Mouse (Mus musculus) right cerebral cortex, postnatal 36 days (tissue): ENCODE results near the gene Gmps.

Experiments used
- DNase-seq, 2 experiments: peaks; one replicate each; pipeline ENCODE4 v3.0.0; 2022; ENCODE audit warnings: low spot score in 2 of 2, mixed read lengths in 1 of 2

Gmps gene

DNA sequence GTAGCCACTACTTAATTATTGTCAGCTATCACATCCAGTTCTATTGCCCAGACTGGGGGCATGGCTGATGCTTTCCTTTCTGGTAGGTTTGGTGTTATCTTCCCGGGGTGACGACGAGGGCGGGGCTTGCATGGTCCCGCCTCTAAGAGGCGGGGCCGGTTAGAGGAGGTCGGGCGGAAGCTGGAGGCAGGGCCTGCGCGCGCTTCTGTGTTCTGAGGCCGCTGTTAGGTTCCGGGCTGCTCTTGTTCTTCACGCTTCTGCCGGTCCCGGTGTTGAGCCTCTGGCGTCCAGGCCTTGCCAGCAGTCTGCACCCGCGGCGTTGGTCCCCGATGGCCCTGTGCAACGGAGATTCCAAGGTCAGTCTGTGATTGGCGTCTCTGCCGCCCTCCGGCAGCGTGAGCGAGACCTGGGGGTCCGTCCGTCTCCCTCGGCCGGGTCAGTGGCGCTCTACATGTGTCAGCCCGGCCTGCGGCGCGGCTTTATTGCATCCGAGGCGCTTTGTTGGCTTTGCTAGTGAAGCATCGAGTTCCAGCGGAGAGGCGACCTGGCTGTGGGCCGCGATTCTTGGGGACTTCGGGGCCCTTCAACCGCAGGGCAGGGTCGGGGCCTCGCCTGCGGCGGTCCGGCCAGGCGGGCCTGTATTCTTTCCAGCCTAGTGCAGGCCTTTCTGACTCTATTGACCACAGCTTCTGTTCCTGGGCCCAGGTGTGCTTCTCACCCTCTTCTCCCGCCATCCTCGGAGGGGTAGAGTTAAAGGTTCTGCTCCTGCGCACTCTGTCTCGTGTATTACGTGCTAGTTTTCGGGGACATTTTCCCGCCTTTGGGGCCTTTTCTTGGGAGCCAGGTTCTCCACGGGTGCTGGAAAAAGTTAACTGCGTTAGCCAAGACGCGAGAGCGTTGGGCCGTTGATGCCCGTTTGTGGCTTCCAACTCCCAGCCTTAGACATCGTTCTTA lies at the start of gene Gmps:
Gene Gmps, plus strand, starts transcription at position 152 of the 954 bp plus-strand sequence.
- peak; percentile 89 for DNase-seq

DNA sequence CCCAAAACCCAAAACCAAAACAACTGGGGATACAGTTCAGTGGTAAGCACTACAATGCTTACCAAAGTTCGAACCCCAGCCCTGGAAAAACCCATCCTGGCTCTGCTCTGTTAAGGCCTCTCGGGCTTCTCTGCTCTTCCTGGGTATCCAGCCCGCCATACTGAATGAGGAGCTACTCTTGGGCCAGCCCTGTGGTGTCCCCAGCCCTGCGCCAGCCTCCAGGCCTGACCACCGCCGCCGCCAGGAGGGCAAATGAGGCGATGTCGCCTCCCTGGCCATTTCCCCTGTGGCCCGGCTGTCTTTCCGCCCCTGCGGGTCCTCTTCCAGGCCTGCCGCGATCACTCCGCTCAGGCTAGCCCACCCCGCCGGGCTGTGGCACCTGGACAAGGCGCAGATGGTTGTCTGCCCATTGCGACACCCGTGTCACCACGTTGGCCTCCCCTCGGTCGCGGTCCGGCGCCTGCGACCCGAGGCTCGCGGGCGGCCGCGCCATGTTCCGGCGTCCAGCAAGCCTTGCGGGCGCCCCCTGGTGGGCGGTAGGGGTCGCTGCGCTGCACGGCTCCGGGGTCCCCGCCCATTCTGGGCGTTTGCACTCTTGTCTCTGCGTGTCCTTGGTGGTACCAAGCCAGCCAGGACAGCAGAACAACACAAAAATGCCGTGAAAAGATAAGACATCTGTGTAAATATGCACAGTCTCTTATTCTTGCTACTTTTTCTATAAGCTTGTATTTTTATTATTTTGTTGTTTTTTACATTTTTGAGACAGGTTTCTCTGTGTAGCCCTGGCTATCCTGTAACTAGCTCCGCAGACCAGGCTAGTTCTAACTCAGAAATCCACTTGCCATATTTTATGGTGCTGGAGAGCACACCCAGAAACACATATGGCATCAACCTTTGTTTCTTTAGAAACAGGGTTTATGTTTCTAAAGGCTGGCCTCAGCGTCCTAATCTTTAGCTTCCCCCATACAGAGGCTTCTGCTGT lies 46.7 kb upstream of the Gmps start, which contains the start of gene E130311K13Rik:
Gene E130311K13Rik, minus strand, starts transcription at position 595 of the 982 bp plus-strand sequence.
- DNase-seq, result peak; percentile 72 to 83

DNA sequence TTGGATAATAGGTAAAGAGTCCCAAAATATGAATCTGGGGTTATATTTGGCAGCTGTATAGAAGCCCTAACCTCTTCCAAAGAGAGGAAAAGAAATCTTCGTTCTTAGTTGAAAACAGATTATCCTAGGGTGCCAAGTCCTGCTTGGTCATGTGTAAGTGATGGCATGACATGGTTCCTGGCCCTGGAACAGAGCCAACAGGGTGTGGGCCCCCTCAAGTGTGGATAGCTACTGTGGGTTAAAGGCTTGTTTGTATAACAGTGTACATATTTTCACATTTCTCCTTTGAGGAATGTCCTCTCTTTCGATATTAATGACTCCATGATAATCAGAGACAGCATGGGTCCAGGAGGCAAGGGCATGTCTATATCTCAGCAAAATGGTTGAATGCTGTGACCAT lies 37.0 kb upstream of the Gmps start:
- DNase-seq, result no peak

DNA sequence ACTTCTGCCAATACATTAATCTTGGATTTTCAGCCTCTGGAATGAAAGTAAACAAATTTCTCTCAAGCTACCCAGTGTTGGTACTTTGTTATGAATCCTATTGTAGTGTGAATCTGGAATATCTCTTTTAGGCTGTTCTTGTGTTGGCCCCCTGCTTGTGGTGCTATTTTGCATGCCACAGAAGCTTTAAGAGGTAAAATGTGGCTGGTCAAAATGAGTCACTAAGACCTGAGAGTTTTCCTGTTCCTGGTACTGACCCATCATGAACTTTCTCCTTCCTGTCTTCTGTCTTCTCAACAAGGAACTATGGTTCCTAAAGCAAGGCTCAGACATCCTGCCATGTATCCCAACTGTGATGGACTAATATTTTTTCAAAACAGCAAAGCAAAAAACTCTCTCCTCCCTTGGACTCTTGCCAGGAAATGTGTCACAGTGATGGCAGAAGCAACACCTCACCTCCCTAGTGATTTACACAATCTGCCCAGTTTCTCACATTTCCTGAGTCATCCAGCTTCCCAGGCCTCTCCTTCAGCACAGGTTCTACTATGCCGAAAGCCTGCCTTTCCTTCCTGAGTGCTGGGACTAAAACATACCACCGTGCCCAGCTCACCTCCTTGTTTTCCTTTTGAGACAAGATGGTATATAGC lies 34.6 kb upstream of the Gmps start:
- peak; percentile 40 to 54 for DNase-seq

DNA sequence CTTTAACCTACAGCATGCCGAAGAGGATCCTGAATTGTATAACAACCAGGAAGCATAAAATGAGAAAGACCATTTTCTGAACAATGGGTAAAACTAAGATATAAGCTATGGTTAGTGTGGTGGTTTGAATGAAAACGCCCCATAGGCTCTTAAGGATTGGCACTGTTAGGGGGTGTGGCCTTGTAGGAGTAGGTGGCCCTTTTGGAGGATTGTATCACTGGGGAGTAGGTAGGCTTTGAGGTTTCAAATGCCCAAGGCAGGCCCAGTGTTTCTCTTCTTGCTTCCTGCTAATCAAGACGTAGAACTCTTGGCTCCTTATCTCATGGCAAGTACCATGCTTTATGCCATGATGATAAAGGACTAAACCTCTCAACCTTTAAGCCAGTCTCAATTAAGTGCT lies 26.1 kb upstream of the Gmps start:
- no peak for DNase-seq

DNA sequence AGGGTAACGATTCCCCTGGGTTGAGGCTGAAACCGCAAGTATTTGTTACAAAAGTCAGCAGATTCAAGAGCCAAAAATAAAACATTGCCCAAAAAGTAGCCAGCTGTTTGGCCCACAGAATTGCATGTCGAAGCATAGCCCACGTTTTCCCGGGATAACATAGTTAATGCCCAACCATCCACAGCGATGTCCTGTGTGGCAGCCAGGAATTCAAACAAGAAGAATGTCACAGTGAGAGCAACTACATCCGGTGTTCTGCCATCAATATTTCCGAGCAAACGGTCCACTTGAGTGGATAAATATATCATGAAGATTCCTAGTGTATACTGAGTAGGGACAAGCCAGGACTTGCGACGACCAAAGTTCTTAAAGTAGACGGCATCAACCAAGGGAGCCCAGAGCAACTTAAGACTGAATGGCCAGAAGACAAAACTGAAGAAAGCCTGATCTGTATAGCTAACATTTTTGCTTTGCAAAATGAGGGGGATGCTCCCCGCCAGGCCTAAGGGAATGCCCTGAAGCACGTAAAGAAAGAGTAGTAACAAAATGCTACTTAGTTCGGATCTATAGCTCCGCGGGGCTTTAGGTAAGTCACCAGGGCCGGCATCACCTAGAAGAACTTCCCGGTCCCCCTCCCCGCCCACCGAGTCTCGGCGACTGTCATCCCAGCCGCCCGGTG lies 12.3 kb upstream of the Gmps start:
- no peak for DNase-seq

DNA sequence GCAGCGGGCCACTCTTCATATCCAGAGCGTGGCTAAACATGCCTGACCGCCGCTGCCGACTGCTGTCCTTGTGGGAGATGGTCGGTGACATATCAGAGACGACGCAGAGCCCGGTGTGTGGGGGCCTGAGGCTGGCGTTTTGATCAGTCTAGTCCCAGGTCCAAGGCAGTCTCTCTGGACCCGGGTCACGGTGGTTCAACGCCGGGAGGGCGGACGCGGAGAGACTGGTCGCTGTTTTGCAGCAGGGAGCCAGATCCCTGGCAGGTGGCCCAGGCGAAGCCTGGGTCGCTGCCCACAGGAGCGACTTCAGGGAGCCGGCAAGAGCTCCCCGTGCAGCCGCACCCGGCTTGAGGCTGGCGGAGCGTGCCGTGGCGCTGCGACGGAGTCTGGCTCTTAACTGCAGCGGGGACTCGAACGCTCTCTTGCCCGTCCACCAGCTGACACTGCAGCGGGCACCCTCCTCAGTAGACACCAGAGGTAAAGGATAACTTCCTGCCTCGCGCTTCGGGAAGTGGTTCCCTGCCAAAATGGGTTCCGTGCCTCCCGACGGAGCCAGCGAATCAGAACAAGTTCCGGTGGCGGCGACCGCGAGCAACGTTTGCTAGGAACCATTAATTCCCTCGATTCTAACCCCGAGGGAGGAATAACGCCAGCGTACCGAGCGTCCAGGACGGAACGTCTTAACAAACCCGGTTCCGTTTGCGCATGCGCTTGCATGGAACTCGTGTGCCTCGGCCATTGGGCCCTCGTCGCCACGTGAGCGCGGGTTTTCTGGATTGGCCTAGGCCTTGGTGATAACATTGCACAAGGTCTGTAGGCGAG lies 11.6 kb upstream of the Gmps start, which contains the start of gene Slc33a1:
Gene Slc33a1, minus strand, starts transcription at position 669 of the 822 bp plus-strand sequence.
- peak; percentile 98 for DNase-seq

DNA sequence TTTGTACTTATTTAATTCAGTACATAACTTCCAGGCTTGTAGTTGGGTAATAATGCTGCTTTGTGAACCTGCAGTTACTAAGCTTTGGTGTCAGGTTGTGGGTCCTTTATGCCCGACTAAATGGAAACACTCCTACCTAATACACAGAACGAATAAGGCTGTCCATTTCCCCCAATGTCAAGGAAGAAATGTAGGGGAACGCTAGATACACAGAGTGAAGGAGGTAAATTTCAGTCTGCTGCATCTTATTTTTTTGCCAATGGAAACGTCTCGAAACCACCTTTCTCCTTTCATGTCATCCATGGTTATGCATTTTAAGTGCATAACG lies 11.0 kb upstream of the Gmps start:
- DNase-seq, result no peak

DNA sequence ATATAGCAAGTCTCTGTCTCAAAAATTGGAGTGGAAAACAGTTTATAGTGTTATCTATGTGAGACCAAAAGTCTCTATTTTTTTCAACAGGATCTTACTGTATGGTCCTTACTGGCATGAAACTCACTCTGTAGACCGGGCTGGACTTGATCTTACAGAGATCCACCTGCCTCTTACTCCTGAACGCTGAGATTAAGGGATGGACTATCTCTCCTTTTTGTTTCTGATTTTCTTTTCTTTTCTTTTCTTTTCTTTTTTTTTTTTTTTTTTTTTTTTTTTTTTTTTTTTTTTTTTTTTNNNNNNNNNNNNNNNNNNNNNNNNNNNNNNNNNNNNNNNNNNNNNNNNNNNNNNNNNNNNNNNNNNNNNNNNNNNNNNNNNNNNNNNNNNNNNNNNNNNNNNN lies 10.0 kb upstream of the Gmps start:
- no peak for DNase-seq

DNA sequence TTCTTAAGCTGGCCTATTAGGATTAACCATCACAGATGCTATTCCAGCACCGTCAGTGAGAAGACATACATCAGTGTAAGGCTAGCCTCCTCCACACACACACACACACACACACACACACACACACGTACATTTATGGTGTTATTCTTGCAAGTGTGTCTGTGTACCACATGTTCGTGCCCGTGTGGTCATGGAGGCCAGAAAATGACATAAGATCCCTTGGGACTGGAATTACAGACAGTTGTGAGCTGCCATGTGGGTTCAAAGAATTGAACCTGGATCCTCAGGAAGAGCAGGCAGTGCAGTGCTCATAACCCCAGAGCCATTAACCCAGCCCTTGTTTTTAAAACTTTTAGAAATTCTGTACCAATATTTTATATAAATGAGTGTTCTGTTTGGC lies 2.0 kb downstream of the Gmps start:
- no peak for DNase-seq

DNA sequence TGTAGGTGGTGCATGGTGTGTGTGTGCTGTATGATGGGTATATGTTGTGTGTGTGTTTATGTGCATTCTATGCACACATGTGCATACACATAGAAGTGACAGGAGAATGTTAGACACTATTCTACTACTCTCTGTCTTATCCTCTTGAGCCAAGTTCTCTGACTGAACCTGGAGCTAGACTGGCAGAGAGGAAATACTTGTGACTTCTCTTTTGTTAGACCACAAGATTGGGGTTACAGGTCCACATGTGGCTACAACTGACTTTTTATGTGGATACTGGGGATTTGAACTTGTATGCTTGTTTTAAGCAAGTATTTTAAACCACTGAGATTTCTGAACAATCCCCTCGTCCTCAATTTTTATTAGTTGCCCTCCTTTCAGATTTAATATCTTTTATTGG lies 10.8 kb downstream of the Gmps start:
- no peak for DNase-seq

DNA sequence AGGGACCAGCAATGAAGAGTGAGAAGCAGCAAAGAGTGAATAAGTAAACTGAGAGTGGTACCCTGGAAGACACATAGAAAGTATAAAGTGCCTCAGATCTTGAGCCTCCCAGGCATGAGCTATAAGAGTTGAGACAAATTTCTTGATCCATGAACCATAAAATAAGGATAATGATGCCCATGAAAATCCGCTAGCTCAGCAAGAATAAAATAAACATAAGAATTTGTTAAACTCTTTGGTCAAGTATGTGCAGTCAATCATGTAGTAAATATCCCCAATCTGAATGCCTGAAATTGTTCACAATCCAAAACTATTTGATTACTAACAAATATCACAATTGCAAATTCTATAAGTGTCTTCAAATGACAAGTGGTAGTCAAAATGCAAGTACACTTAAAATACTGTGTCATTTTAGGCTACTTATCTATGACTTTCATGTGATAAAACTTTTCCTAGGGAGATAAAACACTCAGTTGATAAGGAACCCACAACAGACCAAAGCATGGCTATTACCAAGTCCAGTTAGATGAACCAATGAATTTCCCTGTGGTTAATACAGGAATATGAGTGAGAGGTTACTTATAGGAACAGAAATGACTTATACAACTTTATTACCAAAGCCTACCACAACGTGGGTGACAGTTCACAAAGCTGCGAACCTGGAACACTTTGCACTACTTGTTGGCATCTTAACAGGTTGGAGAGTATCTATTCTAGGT lies 13.0 kb downstream of the Gmps start:
- no peak for DNase-seq

DNA sequence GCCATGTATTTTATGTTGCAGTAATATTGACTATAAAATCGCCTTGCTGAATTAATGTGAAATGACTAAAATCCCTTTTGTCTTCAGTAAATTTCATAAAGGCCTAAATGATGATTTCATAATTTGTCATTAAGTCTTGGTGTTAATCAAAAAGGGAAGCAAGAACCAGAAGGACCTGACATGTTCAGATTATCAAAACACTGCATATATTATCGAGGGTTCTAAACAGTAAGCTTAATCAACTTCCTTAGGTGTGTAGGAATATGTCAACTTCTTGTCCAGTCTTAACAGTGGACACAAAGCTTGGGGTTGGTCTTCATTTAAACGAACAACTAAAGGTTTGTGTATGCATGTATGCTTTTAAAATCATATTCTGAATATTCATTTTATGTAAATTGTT lies 45.5 kb downstream of the Gmps start:
- DNase-seq, result no peak

DNA sequence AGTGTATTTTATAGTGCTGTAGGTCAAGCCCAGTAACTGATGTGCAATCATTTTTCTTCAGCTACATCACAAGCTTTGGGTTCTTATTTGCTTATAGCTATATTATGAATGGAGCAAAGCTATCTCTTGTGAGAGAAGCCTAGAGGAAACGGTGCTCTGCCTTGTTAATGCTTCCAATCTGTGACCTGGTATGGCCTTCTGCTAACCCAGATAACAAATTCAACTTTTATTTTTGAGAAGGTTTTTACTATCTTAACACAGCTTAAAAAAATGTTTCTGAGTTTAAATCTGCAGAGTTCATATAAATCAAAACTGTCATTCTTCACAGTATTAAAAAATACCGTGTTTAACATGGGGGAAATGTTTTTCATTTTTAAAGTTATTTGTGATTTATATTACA lies 46.0 kb downstream of the Gmps start:
- no peak for DNase-seq

DNA sequence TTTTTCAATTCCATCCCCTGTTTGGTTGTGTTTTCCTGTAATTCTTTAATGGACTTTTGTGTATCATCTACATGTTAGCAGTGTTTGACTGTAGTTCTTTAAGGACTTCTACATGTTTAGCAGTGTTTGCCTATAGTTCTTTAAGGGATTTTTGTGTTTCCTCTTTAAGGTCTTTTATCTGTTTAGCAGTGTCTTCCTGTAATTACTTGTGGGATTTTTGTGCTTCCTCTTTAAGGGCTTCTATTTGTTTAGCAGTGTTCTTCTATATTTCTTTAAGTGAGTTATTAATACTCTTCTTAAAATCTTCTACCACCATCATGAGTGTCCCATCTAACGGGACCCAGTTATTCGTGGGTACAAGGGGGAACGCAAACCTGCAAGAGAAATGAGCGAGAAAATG lies 53.9 kb downstream of the Gmps start:
- DNase-seq, result no peak

DNA sequence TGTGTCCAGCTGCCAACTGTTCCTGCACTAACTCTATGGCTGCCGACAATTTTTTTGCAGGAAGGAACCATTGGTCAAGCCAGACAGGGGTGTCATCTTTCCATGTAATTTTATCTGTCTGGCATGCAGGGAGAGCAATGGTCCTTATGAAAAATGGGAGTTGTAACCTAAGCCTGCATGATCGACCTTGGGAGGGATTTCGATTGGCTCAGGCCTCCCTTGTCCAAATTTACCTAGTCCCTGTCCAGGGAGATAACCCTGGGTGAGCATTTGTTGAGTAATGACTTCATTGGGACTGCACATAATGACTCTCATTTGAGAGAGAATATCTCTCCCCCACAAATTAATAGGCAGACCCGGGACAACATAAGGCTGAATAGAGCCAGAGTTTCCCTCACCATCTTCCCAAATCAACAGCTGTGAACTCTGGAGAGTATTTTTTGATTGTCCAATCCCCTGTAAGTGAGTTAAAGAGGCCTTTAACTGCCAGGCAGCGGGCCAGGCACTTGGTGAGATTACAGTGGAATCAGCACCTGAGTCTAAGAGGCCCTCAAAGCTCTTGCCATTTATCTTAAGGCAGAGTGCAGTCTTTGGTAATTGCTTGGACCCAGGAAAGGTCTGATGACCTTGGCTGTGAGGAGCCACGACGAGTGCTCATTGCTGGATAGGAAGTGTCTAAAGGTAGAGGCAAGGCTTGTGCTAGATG lies 62.4 kb downstream of the Gmps start:
- DNase-seq, result no peak

DNA sequence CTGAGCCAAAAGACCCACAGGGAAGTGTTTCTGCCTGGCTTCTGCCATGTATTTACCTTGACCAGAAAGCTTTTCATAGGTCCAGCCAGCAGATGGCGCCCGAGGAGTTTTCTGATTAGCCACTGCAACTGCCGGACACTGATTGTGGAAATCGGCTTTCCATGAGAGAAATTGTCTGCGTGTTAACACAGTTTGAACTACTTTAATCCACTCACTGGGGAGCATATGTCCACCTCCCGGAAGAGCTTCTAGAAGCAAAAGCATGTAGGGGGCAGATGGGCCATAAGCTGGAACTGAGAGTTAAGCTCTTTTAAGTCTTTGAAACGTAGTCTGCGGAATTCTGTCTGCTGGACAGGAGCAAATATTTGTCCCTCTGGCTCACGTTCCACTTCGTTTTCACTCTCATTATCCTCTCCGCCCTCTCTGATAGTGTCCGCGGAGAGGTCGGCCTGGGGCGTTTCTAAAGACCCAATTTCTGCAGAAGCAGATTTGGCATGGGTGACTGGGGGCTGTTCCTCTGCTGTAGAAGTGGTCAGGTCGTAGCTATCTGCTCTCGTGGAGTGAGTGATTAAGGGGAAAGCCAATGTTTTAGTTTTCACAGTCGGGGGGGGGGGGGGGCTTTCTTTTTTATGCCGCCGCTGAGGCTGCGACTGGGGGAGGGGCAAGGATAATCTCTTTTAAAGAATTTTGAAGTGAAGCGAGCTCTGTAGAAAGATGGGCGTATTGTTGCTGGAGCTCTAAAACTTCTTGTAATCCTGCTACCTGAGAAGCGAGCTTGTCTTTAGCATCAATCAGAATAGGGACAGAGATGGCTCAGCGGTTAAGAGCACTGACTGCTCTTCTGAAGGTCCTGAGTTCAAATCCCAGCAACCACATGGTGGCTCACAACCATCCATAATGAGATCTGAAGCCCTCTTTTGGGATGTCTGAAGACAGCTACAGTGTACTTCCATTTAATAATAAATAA lies 64.2 kb downstream of the Gmps start:
- DNase-seq, result peak; percentile 76 to 77
